Mouse (Mus musculus) MEL (cell line): ENCODE data around the gene Spen. TPM values are rescaled to one million over a fixed set of nuclear protein-coding genes. Genes with fewer than 3 reads are reported as not detected.

Experiments used
- DNase-seq: peaks from one replicate; pipeline ENCODE4 v3.0.0; 2011; ENCODE audit warnings: low read depth, low spot score
- H3K27ac ChIP-seq: 2 replicates; pipeline ENCODE4 v1.5.1; 2012; ENCODE audit warnings: low read depth, mild to moderate bottlenecking, control low read depth, low read length, moderate library complexity; ENCODE audit not compliant: control insufficient read depth
- H3K27me3 ChIP-seq, 2 experiments: fragments of 150-350 bp in 1 of 2; sonication (generic) in 1 of 2; 2 replicates each; pipeline ENCODE4 v1.6.1; 2012; ENCODE audit warnings: low read length in 2 of 2, mild to moderate bottlenecking in 2 of 2, improper control_type of control experiment in 1 of 2, moderate library complexity in 1 of 2; ENCODE audit not compliant: insufficient read depth in 2 of 2, control insufficient read depth in 1 of 2
- H3K36me3 ChIP-seq, 2 experiments: 2 replicates each; pipeline ENCODE4 v1.6.1; 2012 to 2014; ENCODE audit warnings: low read length in 2 of 2, improper control_type of control experiment in 1 of 2, inconsistent platforms in 1 of 2, mild to moderate bottlenecking in 1 of 2; ENCODE audit not compliant: insufficient read depth in 2 of 2, control insufficient read depth in 1 of 2
- H3K4me1 ChIP-seq, 2 experiments: fragments of 150-350 bp in 1 of 2; sonication (generic) in 1 of 2; 2 replicates each; pipeline ENCODE4 v1.6.1; 2012; ENCODE audit warnings: low read length in 2 of 2, improper control_type of control experiment in 1 of 2, mild to moderate bottlenecking in 1 of 2; ENCODE audit not compliant: insufficient read depth in 2 of 2, control insufficient read depth in 1 of 2
- H3K4me3 ChIP-seq, 2 experiments: fragments of 150-350 bp in 1 of 2; sonication (generic) in 1 of 2; 2 replicates each; pipeline ENCODE4 v1.5.1; 2012; ENCODE audit warnings: low read depth in 2 of 2, low read length in 2 of 2, mild to moderate bottlenecking in 2 of 2, moderate library complexity in 2 of 2, control low read depth in 1 of 2, improper control_type of control experiment in 1 of 2; ENCODE audit not compliant: control insufficient read depth in 1 of 2, insufficient read depth in 1 of 2
- H3K79me2 ChIP-seq: 2 replicates; pipeline ENCODE4 v1.6.1; 2012; ENCODE audit warnings: mild to moderate bottlenecking, low read length, moderate library complexity; ENCODE audit not compliant: control insufficient read depth, poor library complexity, insufficient read depth
- H3K9ac ChIP-seq: 2 replicates; pipeline ENCODE4 v1.6.1; 2012; ENCODE audit warnings: low read depth, mild to moderate bottlenecking, control low read depth, low read length, moderate library complexity; ENCODE audit not compliant: control insufficient read depth, poor library complexity, severe bottlenecking
- H3K9me3 ChIP-seq: fragments of 150-350 bp; sonication (generic); replicated peaks from 2 replicates; pipeline ENCODE4 v1.6.1; 2012; ENCODE audit warnings: mild to moderate bottlenecking, low read length, improper control_type of control experiment, moderate library complexity; ENCODE audit not compliant: insufficient read depth
- CHD1 ChIP-seq: IDR thresholded peaks from 2 replicates; pipeline ENCODE4 v1.6.1; 2012; ENCODE audit warnings: low read depth, mild to moderate bottlenecking, inconsistent platforms, low read length, improper control_type of control experiment
- CHD2 ChIP-seq: IDR thresholded peaks from 2 replicates; pipeline ENCODE4 v1.6.1; 2011; ENCODE audit warnings: low read length, improper control_type of control experiment
- CTCF ChIP-seq, 3 experiments: IDR thresholded peaks in 2 of 3; conservative IDR thresholded peaks in 1 of 3; 2 replicates each; pipeline ENCODE4 v1.5.1; 2011 to 2012; ENCODE audit warnings: low read length in 3 of 3, low read depth in 2 of 3, mild to moderate bottlenecking in 2 of 3, improper control_type of control experiment in 1 of 3, inconsistent platforms in 1 of 3, mixed read lengths in 1 of 3, moderate library complexity in 1 of 3; ENCODE audit not compliant: control insufficient read depth in 1 of 3, insufficient read depth in 1 of 3, poor library complexity in 1 of 3, severe bottlenecking in 1 of 3
- E2F4 ChIP-seq: IDR thresholded peaks from 2 replicates; pipeline ENCODE4 v1.6.1; 2011; ENCODE audit warnings: low read depth, low read length, improper control_type of control experiment, borderline replicate concordance
- ELF1 ChIP-seq: IDR thresholded peaks from 2 replicates; pipeline ENCODE4 v1.6.1; 2014; ENCODE audit warnings: low read depth, mild to moderate bottlenecking, inconsistent platforms, low read length, improper control_type of control experiment, moderate library complexity
- ETS1 ChIP-seq: IDR thresholded peaks from 2 replicates; pipeline ENCODE4 v1.6.1; 2012; ENCODE audit warnings: low read depth, mild to moderate bottlenecking, inconsistent platforms, low read length, improper control_type of control experiment, moderate library complexity
- KAT2A ChIP-seq: conservative IDR thresholded peaks from 2 replicates; pipeline ENCODE4 v1.6.1; 2012; ENCODE audit warnings: low read depth, low read length, improper control_type of control experiment, inconsistent platforms
- MAZ ChIP-seq: IDR thresholded peaks from 2 replicates; pipeline ENCODE4 v1.6.1; 2012; ENCODE audit warnings: low read depth, mild to moderate bottlenecking, inconsistent platforms, low read length, improper control_type of control experiment
- MXI1 ChIP-seq: IDR thresholded peaks from 2 replicates; pipeline ENCODE4 v1.6.1; 2011; ENCODE audit warnings: mild to moderate bottlenecking, low read depth, low read length, improper control_type of control experiment
- MYB ChIP-seq: IDR thresholded peaks from 2 replicates; pipeline ENCODE4 v1.6.1; 2011; ENCODE audit warnings: mild to moderate bottlenecking, low read depth, low read length, improper control_type of control experiment
- MYC ChIP-seq: IDR thresholded peaks from 2 replicates; pipeline ENCODE4 v1.6.1; 2011; ENCODE audit warnings: low read depth, mild to moderate bottlenecking, low read length, improper control_type of control experiment, moderate library complexity
- NELFE ChIP-seq: IDR thresholded peaks from 2 replicates; pipeline ENCODE4 v1.6.1; 2011; ENCODE audit warnings: low read depth, low read length, improper control_type of control experiment
- NRF1 ChIP-seq: IDR thresholded peaks from 2 replicates; pipeline ENCODE4 v1.6.1; 2014; ENCODE audit warnings: low read depth, mild to moderate bottlenecking, inconsistent platforms, low read length, improper control_type of control experiment, moderate library complexity; ENCODE audit not compliant: poor library complexity, insufficient read depth, severe bottlenecking
- POLR2AphosphoS2 ChIP-seq: IDR thresholded peaks from 2 replicates; pipeline ENCODE4 v1.6.1; 2011; ENCODE audit warnings: low read length, improper control_type of control experiment
- POLR2AphosphoS5 ChIP-seq: IDR thresholded peaks from 2 replicates; pipeline ENCODE4 v1.6.1; 2012; ENCODE audit warnings: low read depth, borderline replicate concordance, mild to moderate bottlenecking, inconsistent platforms, low read length, moderate library complexity, mixed read lengths
- RCOR1 ChIP-seq: IDR thresholded peaks from 2 replicates; pipeline ENCODE4 v1.6.1; 2012; ENCODE audit warnings: low read depth, mild to moderate bottlenecking, inconsistent platforms, low read length, improper control_type of control experiment
- SMC3 ChIP-seq: IDR thresholded peaks from 2 replicates; pipeline ENCODE4 v1.6.1; 2011; ENCODE audit warnings: low read depth, low read length, improper control_type of control experiment
- TBP ChIP-seq: IDR thresholded peaks from 2 replicates; pipeline ENCODE4 v1.8.0; 2011; ENCODE audit warnings: low read depth, low read length, improper control_type of control experiment
- UBTF ChIP-seq: IDR thresholded peaks from 2 replicates; pipeline ENCODE4 v1.6.1; 2012; ENCODE audit warnings: low read depth, mild to moderate bottlenecking, inconsistent platforms, low read length, improper control_type of control experiment, moderate library complexity, borderline replicate concordance; ENCODE audit not compliant: insufficient read depth
- ZC3H11A ChIP-seq: IDR thresholded peaks from 2 replicates; pipeline ENCODE4 v1.6.1; 2012; ENCODE audit warnings: low read depth, mild to moderate bottlenecking, inconsistent platforms, low read length, improper control_type of control experiment
- ZKSCAN1 ChIP-seq: IDR thresholded peaks from 2 replicates; pipeline ENCODE4 v1.6.1; 2012; ENCODE audit warnings: low read depth, mild to moderate bottlenecking, inconsistent platforms, low read length, improper control_type of control experiment, moderate library complexity
- polyA plus RNA-seq, 2 experiments: library from polyadenylated mRNA; stranded (reverse) in 1 of 2; unstranded in 1 of 2; fragments of >175 nt in 1 of 2; fragments of >200 nt in 1 of 2; gene quantifications; 2 replicates each; pipeline versions ENCODE4 v1.2.1 to v1.2.4; 2012; ENCODE audit warnings: low replicate concordance in 2 of 2, low read depth in 1 of 2; ENCODE audit not compliant: insufficient read length in 2 of 2, insufficient read depth in 1 of 2, missing spikeins in 1 of 2
- total RNA-seq: library from RNA; depleted of rRNA; stranded (reverse); fragments of 300-350 nt; gene quantifications from 2 replicates; pipeline ENCODE4 v1.2.3, GENCODE M21; 2012

Spen gene
- total and polyA plus RNA-seq, 3 experiments = 11.9 to 102 (median 46.9) TPM

DNA sequence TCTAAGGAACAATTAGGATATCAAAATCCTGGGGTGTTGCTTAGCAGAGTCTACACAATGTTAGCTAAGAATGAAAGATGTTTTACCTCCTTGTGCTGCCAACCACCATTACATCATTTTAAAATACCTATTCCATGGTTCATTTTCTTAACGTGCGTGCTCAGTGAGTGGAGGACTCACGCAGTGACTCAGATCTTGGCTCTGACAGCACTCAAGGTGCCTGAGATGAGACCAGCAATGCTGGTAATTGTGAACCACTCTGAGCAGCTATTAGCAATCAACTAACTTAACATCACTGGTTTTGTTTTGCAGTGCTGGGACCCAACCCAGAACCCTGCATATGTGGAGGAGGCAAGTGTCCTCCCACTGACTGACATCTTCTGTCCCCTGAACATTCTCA is 20.0 kb downstream of the Spen start:
- no peak overlapping the region for H3K27ac ChIP-seq
- H3K4me1 ChIP-seq = no peaks in the 10 kb centered on the region
- TF ChIP-seq KAT2A (no peak), NRF1 (no peak), NELFE (no peak), RCOR1 (no peak), CHD1 (no peak), UBTF (no peak), E2F4 (no peak), ELF1 (no peak), MAZ (no peak)
- TF ChIP-seq, all 39 proteins: peak for 0
- H3K9me3 ChIP-seq = no peaks in the 10 kb centered on the region
- no peak for DNase-seq
- peaks cover 0 to 7% of the 10 kb centered on the region in 2 experiments; a peak in 2 of 4 replicates for H3K36me3 ChIP-seq
- peaks cover 74% of the 10 kb centered on the region for H3K79me2 ChIP-seq
- no peak overlapping the region for H3K9ac ChIP-seq
- H3K4me3 ChIP-seq = no peak overlapping the region
- H3K27me3 ChIP-seq = no peaks in the 10 kb centered on the region

DNA sequence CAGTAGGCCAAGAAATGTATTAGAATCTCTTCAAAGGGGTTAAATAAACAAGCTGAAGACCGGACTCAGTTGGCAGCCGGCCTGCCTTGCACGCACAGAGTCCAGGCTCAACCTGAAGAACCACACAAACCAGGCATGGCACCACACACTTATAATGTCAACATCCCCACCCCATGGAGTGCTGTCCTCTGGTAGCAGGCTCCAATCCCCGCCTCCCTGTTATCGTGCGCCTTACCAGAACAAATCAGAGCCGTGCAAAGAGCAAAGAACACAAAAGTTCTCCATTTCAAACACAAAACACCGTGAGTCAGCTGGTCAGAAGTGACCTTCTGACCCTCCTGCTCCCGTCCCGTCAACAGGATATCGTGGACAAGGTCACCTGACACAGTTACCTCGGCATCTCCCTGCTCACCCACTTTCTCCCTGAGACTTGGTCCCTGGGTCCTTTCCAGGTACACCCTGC is 24.2 kb downstream of the Spen start:
- Histone ChIP-seq H3K9me3 (no peaks in the 10 kb centered on the region), H3K27me3 (no peaks in the 10 kb centered on the region), H3K4me1 (no peaks in the 10 kb centered on the region), H3K36me3 (peaks cover 0 to 11% of the 10 kb centered on the region in 2 experiments; a peak in 2 of 4 replicates), H3K9ac (no peak overlapping the region), H3K4me3 (no peak overlapping the region), H3K79me2 (peaks cover 82% of the 10 kb centered on the region), H3K27ac (no peak overlapping the region)
- no peak for TF ChIP-seq POLR2AphosphoS2
- no peak for TF ChIP-seq NRF1
- no peak for TF ChIP-seq ETS1
- no peak for TF ChIP-seq RCOR1
- TF ChIP-seq ZKSCAN1 = no peak
- no peak for TF ChIP-seq MYB
- no peak for TF ChIP-seq TBP
- no peak for TF ChIP-seq NELFE
- no peak for TF ChIP-seq MXI1
- no peak for TF ChIP-seq ZC3H11A
- TF ChIP-seq POLR2AphosphoS5 = no peak
- TF ChIP-seq MYC = no peak
- TF ChIP-seq CTCF (IDR thresholded peaks at IDR 0.05 in 2 of 3, conservative IDR thresholded peaks at IDR 0.05 in 1 of 3; ENCODE audit: control insufficient read depth in 1 of 3, insufficient read depth in 1 of 3, low read depth in 2 of 3, low read length in 3 of 3, poor library complexity in 1 of 3, severe bottlenecking in 1 of 3) = no peak
- no peak for TF ChIP-seq KAT2A
- no peak for TF ChIP-seq CHD2
- TF ChIP-seq SMC3 = no peak
- no peak for TF ChIP-seq CHD1
- no peak for TF ChIP-seq ELF1
- DNase-seq = no peak
